Mouse (Mus musculus): Measurements from ENCODE around the gene Fgfrl1. TPM values are rescaled to one million over a fixed set of nuclear protein-coding genes. Genes with fewer than 3 reads are reported as not detected.
A peak's percentile ranks its signal among the peaks of the same experiment; 100 is the strongest.

Fgfrl1 gene
- total and polyA plus RNA-seq, 3 experiments = 2.1 to 7.1 (median 4.9) TPM

- H3K4me1 ChIP-seq (ENCODE audit: insufficient read depth, low read depth, low read length) = peaks cover 6% of the 10 kb centered on the region
- H3K4me3 ChIP-seq (ENCODE audit: low read depth, low read length) = no peak overlapping the region
- H3K36me3 ChIP-seq (replicated peaks) = peaks cover 99% of the 10 kb centered on the region
- H3K27me3 ChIP-seq (ENCODE audit: insufficient read depth, low read length) = no peaks in the 10 kb centered on the region
- no peaks in the 10 kb centered on the region for H3K9me3 ChIP-seq (replicated peaks)
- DNase-seq (ENCODE audit: low spot score) = no peak
- no peak for ATAC-seq (ENCODE audit: extremely low read depth, insufficient number of reproducible peaks, low FRiP score, poor library complexity, severe bottlenecking)
- no peak for TF ChIP-seq TAL1 (conservative IDR thresholded peaks at IDR 0.05; ENCODE audit: low read depth, low read length)
- no peak for TF ChIP-seq CTCF (IDR thresholded peaks at IDR 0.05; ENCODE audit: low read depth, low read length)
- TF ChIP-seq POLR2AphosphoS5 (IDR thresholded peaks at IDR 0.05; ENCODE audit: insufficient replicate concordance, low read depth, low read length) = no peak
- TF ChIP-seq GATA1 (IDR thresholded peaks at IDR 0.05; ENCODE audit: borderline replicate concordance, low read length) = no peak
- no peak for TF ChIP-seq GATA2 (IDR thresholded peaks at IDR 0.05; ENCODE audit: borderline replicate concordance, low read depth, low read length)
Observed at GRCm38 (mm10) chr5:108648937-108649576, 43.1 kb upstream of the Fgfrl1 start.

- DNase-seq (ENCODE audit: low spot score) = no peak
- peaks cover 15% of the 10 kb centered on the region for H3K4me1 ChIP-seq (ENCODE audit: insufficient read depth, low read depth, low read length)
- no peaks in the 10 kb centered on the region for H3K27me3 ChIP-seq (ENCODE audit: insufficient read depth, low read length)
- TF ChIP-seq TAL1 (conservative IDR thresholded peaks at IDR 0.05; ENCODE audit: low read depth, low read length) (no peak), POLR2AphosphoS5 (IDR thresholded peaks at IDR 0.05; ENCODE audit: insufficient replicate concordance, low read depth, low read length) (no peak), CTCF (IDR thresholded peaks at IDR 0.05; ENCODE audit: low read depth, low read length) (no peak), GATA2 (IDR thresholded peaks at IDR 0.05; ENCODE audit: borderline replicate concordance, low read depth, low read length) (no peak), GATA1 (IDR thresholded peaks at IDR 0.05; ENCODE audit: borderline replicate concordance, low read length) (no peak)
- H3K4me3 ChIP-seq (ENCODE audit: low read depth, low read length) = no peak overlapping the region
- ATAC-seq (ENCODE audit: extremely low read depth, insufficient number of reproducible peaks, low FRiP score, poor library complexity, severe bottlenecking) = no peak
- no peaks in the 10 kb centered on the region for H3K9me3 ChIP-seq (replicated peaks)
- peaks cover 100% of the 10 kb centered on the region for H3K36me3 ChIP-seq (replicated peaks)
Observed at GRCm38 (mm10) chr5:108650341-108650740, 41.8 kb upstream of the Fgfrl1 start.

GRCm38 (mm10) chr5:108651136-108651720 lies 41.0 kb upstream of the Fgfrl1 start:
- no peaks in the 10 kb centered on the region for H3K9me3 ChIP-seq (replicated peaks)
- no peaks in the 10 kb centered on the region for H3K27me3 ChIP-seq (ENCODE audit: insufficient read depth, low read length)
- H3K4me3 ChIP-seq (ENCODE audit: low read depth, low read length) = no peak overlapping the region
- H3K4me1 ChIP-seq (ENCODE audit: insufficient read depth, low read depth, low read length) = peaks cover 20% of the 10 kb centered on the region
- ATAC-seq (ENCODE audit: extremely low read depth, insufficient number of reproducible peaks, low FRiP score, poor library complexity, severe bottlenecking) = no peak
- H3K36me3 ChIP-seq (replicated peaks) = peaks cover 100% of the 10 kb centered on the region
- TF ChIP-seq CTCF (IDR thresholded peaks at IDR 0.05; ENCODE audit: low read depth, low read length) (no peak), GATA2 (IDR thresholded peaks at IDR 0.05; ENCODE audit: borderline replicate concordance, low read depth, low read length) (no peak), GATA1 (IDR thresholded peaks at IDR 0.05; ENCODE audit: borderline replicate concordance, low read length) (no peak), TAL1 (conservative IDR thresholded peaks at IDR 0.05; ENCODE audit: low read depth, low read length) (no peak), POLR2AphosphoS5 (IDR thresholded peaks at IDR 0.05; ENCODE audit: insufficient replicate concordance, low read depth, low read length) (no peak)
- DNase-seq (ENCODE audit: low spot score) = no peak

- Histone ChIP-seq H3K4me1 (ENCODE audit: insufficient read depth, low read depth, low read length) (peaks cover 23% of the 10 kb centered on the region), H3K4me3 (ENCODE audit: low read depth, low read length) (no peak overlapping the region), H3K27me3 (ENCODE audit: insufficient read depth, low read length) (no peaks in the 10 kb centered on the region), H3K36me3 (replicated peaks) (peaks cover 100% of the 10 kb centered on the region), H3K9me3 (replicated peaks) (no peaks in the 10 kb centered on the region)
- 0 out of 2 replicates have a peak, but pooled peaks have one; percentile 46 for ATAC-seq (ENCODE audit: extremely low read depth, insufficient number of reproducible peaks, low FRiP score, poor library complexity, severe bottlenecking)
- DNase-seq (ENCODE audit: low spot score) = no peak
- TF ChIP-seq TAL1 (conservative IDR thresholded peaks at IDR 0.05; ENCODE audit: low read depth, low read length) = no peak
- TF ChIP-seq GATA2 (IDR thresholded peaks at IDR 0.05; ENCODE audit: borderline replicate concordance, low read depth, low read length) = no peak
- peak; percentile 7; the same call in 1 of the 2 replicates for TF ChIP-seq CTCF (IDR thresholded peaks at IDR 0.05; ENCODE audit: low read depth, low read length)
Observed at GRCm38 (mm10) chr5:108651823-108652222, 40.4 kb upstream of the Fgfrl1 start.

- H3K4me3 ChIP-seq (ENCODE audit: low read depth, low read length) = no peak overlapping the region
- peaks cover 99% of the 10 kb centered on the region for H3K36me3 ChIP-seq (replicated peaks)
- no peaks in the 10 kb centered on the region for H3K9me3 ChIP-seq (replicated peaks)
- ATAC-seq (ENCODE audit: extremely low read depth, insufficient number of reproducible peaks, low FRiP score, poor library complexity, severe bottlenecking) = no peak
- DNase-seq (ENCODE audit: low spot score) = no peak
- TF ChIP-seq POLR2AphosphoS5 (IDR thresholded peaks at IDR 0.05; ENCODE audit: insufficient replicate concordance, low read depth, low read length) = no peak
- TF ChIP-seq TAL1 (conservative IDR thresholded peaks at IDR 0.05; ENCODE audit: low read depth, low read length) = no peak
- no peak for TF ChIP-seq CTCF (IDR thresholded peaks at IDR 0.05; ENCODE audit: low read depth, low read length)
- TF ChIP-seq GATA2 (IDR thresholded peaks at IDR 0.05; ENCODE audit: borderline replicate concordance, low read depth, low read length) = no peak
- TF ChIP-seq GATA1 (IDR thresholded peaks at IDR 0.05; ENCODE audit: borderline replicate concordance, low read length) = no peak
- peaks cover 29% of the 10 kb centered on the region for H3K4me1 ChIP-seq (ENCODE audit: insufficient read depth, low read depth, low read length)
- H3K27me3 ChIP-seq (ENCODE audit: insufficient read depth, low read length) = no peaks in the 10 kb centered on the region
Observed at GRCm38 (mm10) chr5:108653341-108653740, 38.8 kb upstream of the Fgfrl1 start.

- no peak for ATAC-seq (ENCODE audit: extremely low read depth, insufficient number of reproducible peaks, low FRiP score, poor library complexity, severe bottlenecking)
- no peak for DNase-seq (ENCODE audit: low spot score)
- Histone ChIP-seq H3K4me1 (ENCODE audit: insufficient read depth, low read depth, low read length) (peaks cover 41% of the 10 kb centered on the region), H3K4me3 (ENCODE audit: low read depth, low read length) (no peak overlapping the region), H3K36me3 (replicated peaks) (peaks cover 99% of the 10 kb centered on the region), H3K27me3 (ENCODE audit: insufficient read depth, low read length) (no peaks in the 10 kb centered on the region), H3K9me3 (replicated peaks) (no peaks in the 10 kb centered on the region)
- TF ChIP-seq GATA2 (IDR thresholded peaks at IDR 0.05; ENCODE audit: borderline replicate concordance, low read depth, low read length) (no peak), POLR2AphosphoS5 (IDR thresholded peaks at IDR 0.05; ENCODE audit: insufficient replicate concordance, low read depth, low read length) (no peak), GATA1 (IDR thresholded peaks at IDR 0.05; ENCODE audit: borderline replicate concordance, low read length) (no peak), TAL1 (conservative IDR thresholded peaks at IDR 0.05; ENCODE audit: low read depth, low read length) (no peak), CTCF (IDR thresholded peaks at IDR 0.05; ENCODE audit: low read depth, low read length) (no peak)
Observed at GRCm38 (mm10) chr5:108654444-108654990, 37.7 kb upstream of the Fgfrl1 start.
